Mouse (Mus musculus): Measurements from ENCODE around the gene Scube1. TPM values are rescaled to one million over a fixed set of nuclear protein-coding genes. Genes with fewer than 3 reads are reported as not detected.
A peak's percentile ranks its signal among the peaks of the same experiment; 100 is the strongest.

Scube1 gene
- total RNA-seq, 2 experiments from 2014 or later: not detected

DNA sequence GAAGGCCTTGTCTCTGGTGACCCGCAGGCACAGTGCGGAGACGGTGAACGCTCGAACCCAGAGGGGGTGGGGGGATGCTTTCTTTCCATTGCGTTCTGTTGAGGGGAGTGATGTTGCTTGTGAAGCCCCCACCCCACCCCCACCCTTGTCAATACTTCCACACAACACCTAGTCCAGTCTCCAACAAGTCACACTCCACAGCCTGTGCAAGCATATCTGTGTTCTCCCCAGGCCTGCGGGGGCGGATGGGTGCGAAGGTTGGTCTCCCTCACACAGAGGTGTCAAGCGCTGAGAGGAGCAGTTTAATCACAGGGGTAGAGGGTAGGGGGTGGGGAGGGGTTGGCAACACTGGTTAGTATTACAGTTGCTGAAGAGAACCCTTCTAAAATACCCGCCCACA is 118.6 kb downstream of the Scube1 start:
- ATAC-seq (replicated peaks; ENCODE audit: low FRiP score, low TSS enrichment, poor library complexity, severe bottlenecking): no peak

DNA sequence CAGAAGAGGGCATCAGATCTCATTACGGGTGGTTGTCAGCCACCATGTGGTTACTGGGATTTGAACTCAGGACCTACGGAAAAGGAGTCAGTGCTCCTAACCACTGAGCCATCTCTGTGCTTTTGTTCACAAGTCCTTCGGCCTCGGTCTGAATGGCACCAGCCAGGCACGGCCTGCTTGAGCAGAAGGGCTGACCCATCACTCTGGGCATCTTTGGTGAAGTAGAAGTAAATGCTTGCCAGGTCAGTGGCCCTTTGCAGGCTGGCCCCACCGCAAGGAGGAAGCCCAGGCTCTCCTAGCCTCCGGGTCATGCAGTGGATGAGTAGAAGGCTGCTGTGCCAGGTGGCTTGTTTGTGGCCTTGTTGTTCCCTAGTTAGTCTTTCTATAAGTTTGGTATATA is 121.4 kb downstream of the Scube1 start:
- ATAC-seq (replicated peaks; ENCODE audit: low FRiP score, low TSS enrichment, poor library complexity, severe bottlenecking): no peak

GRCm38 (mm10) chr15:83603046-83603396 is 121.8 kb downstream of the Scube1 start:
- no peak for ATAC-seq (replicated peaks; ENCODE audit: low FRiP score, low TSS enrichment, poor library complexity, severe bottlenecking)

- ATAC-seq (replicated peaks; ENCODE audit: low FRiP score, low TSS enrichment, poor library complexity, severe bottlenecking): 0 out of 2 replicates have a peak, but pooled peaks have one; percentile 23
Measured at GRCm38 (mm10) chr15:83602372-83603045, 122.3 kb downstream of the Scube1 start.

DNA sequence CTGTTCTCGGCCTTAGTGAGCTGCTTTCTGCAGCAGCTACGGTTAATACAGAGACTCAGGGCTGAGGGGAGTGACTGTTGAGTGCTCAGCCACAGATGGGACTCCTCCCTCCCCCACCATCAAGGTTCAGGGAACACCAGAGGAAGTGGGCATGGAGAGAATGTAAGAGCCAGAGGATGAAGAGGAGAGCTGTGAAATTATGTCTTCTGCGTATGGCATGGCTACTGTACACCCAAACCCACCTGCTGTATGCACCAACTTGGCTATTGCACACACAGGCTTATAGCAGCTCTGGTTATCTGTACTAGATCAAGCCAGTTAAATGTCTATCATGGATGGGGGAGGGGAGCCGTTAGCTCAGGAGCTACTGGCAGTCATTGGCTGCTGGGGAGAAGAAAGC is 123.6 kb downstream of the Scube1 start:
- ATAC-seq (replicated peaks; ENCODE audit: low FRiP score, low TSS enrichment, poor library complexity, severe bottlenecking): peak; percentile 29; the same call in 1 of the 2 replicates

- no peak for ATAC-seq (replicated peaks; ENCODE audit: low FRiP score, low TSS enrichment, poor library complexity, severe bottlenecking)
Measured at GRCm38 (mm10) chr15:83596833-83597232, 128.0 kb downstream of the Scube1 start.

GRCm38 (mm10) chr15:83595364-83595711 is 129.5 kb downstream of the Scube1 start:
- ATAC-seq (replicated peaks; ENCODE audit: low FRiP score, low TSS enrichment, poor library complexity, severe bottlenecking): no peak

- peak; percentile 48 for ATAC-seq (replicated peaks; ENCODE audit: low FRiP score, low TSS enrichment, poor library complexity, severe bottlenecking)
Measured at GRCm38 (mm10) chr15:83594513-83595363, 130.1 kb downstream of the Scube1 start, which contains the start of gene Ttll12. Gene Ttll12 (minus strand): TSS chr15:83595157.

GRCm38 (mm10) chr15:83593702-83594512 is 130.9 kb downstream of the Scube1 start:
- peak; percentile 72 for ATAC-seq (replicated peaks; ENCODE audit: low FRiP score, low TSS enrichment, poor library complexity, severe bottlenecking)

GRCm38 (mm10) chr15:83593189-83593585 is 131.6 kb downstream of the Scube1 start:
- ATAC-seq (replicated peaks; ENCODE audit: low FRiP score, low TSS enrichment, poor library complexity, severe bottlenecking): no peak

DNA sequence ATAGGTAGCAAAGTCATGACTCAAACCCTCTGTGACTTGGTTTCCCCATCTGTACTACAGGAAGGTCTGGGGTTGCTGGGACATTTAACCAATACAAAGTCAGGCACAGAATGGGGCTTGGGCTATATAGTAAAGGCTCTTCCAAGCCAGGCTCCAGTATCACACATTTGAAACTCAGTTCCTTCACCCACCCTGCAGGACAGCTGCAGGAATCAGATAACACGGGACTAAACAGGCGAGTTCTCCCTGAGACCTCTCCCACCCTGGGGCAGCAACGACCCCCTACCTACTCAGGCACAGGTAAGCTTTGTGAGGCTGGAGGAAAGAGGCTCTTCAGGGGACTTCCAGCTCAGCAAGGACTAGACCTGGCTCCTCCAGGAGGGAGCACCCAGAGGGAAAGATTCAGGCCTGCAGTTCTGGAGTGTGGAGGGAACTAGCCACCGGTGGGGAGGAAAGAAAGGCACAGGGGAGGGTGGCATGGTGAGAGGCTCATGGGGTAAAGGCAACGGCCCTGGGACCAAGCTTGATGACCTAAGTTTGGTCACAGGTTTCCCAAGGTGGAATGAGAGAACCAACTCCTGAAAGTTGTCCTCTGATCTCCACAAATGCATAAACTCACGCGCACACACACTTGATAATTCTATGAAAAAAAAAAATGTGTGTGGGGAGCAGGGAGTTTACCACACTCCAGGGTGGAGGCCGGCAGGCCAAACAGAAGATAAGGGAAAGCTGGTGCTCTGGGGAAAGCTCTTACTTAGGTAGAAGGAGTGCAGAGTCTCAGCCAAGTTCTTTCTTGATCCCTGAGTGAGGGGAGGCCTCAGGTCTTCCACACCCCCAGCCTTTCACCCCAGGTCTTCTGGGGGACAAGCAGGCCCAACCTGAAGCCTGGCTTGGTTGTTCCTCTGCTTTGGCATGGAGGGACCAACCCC is 132.3 kb downstream of the Scube1 start:
- ATAC-seq (replicated peaks; ENCODE audit: low FRiP score, low TSS enrichment, poor library complexity, severe bottlenecking): peak; percentile 59

DNA sequence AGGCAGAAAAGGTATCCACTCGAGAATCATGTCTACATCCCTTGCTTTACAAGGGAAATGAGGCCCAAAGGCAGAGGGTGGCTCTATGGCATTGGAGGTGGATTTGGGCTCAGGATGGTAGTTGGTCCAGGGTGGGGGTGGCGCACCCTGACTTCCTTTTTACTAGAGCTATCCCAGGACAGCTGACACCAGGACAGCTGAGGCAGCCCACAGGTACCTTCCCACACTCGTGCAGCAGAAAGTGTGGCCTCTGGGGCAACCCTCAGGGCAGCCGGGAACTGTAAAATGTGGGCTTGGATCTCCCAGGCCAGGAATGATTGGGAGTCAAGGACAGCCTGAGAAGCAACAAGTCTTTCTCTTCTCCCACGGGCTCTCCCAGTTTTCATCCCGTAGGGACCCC is 133.1 kb downstream of the Scube1 start:
- no peak for ATAC-seq (replicated peaks; ENCODE audit: low FRiP score, low TSS enrichment, poor library complexity, severe bottlenecking)

GRCm38 (mm10) chr15:83590841-83591240 is 134.0 kb downstream of the Scube1 start:
- ATAC-seq (replicated peaks; ENCODE audit: low FRiP score, low TSS enrichment, poor library complexity, severe bottlenecking): no peak

DNA sequence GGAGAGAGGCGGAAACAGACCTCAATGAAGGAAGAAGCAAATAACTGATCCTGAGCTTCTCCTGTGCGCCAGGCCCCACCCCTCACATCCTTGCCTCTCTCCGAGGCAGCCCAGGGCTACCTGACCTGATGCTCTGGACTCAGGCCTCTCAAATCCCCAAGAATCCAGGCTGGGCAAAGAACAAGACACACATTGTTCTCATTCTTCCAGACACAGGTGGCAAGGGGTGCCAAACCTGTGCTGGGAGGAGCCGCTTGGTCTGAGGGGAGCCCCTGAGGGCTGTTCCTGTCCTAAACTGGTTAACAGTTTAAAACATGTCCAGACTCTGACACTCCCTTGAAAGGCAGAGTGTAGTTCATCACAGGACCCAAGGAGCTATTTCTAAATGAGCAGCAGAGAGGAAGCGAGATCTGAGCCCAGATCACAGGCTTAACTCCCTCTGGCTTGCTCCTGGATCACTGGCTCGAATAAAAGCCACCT is 140.0 kb downstream of the Scube1 start:
- ATAC-seq (replicated peaks; ENCODE audit: low FRiP score, low TSS enrichment, poor library complexity, severe bottlenecking): no peak

DNA sequence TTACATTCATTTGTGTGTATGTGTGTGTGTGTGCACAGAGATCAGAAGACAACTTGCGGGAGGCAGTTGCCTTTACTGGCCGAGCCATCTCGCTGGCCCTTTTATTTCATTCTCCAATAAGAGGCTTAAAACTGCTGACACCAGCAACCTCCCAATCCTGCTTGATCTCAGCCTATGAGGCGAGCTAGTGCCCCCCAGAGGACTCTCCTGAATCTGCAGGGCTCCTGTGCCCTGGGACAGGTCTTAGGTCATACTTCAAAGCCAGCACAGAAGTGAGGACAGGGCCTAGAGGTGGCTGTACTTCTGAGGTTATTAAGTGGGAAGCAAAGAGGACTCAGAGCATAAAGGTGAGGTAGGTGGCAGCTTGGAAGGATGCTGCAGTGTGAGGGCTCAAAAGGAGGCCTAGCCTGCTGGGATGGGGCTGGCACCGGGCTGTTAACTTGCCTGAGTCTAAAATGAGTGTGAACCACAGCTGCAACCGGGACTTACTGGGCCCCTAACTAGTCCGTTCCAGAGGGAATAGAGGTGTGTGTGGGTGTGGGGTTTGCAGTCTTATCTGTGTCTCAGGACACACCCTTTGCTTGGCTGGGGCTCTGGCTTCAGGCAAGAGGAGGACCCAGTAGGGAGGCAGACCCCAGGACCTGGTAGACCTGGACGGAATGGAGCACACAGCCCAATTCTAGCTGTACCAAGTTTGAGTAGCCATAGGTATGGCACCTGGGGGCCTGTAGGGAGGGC is 141.2 kb downstream of the Scube1 start:
- peak; percentile 67 for ATAC-seq (replicated peaks; ENCODE audit: low FRiP score, low TSS enrichment, poor library complexity, severe bottlenecking)

- no peak for ATAC-seq (replicated peaks; ENCODE audit: low FRiP score, low TSS enrichment, poor library complexity, severe bottlenecking)
Measured at GRCm38 (mm10) chr15:83582931-83583330, 141.9 kb downstream of the Scube1 start.

DNA sequence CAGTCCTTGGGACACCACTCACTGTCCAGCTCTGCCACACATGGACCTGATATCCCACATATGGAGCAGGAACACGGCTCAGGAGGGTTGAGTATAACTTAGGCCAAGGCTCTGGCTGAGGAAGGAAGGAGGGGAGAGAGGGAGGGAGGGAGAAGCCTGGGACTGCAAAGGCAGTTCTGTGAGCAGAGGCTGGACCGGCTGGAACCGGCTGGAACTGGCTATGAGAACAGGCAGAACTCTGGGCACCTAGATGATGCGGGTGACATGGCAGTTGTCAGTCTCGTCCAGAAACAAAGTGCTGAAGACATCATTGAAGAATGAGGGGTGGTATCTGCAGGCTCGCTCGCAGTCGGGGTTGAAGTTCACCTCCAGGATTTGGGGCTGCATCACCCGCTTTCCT is 148.2 kb downstream of the Scube1 start:
- no peak for ATAC-seq (replicated peaks; ENCODE audit: low FRiP score, low TSS enrichment, poor library complexity, severe bottlenecking)

DNA sequence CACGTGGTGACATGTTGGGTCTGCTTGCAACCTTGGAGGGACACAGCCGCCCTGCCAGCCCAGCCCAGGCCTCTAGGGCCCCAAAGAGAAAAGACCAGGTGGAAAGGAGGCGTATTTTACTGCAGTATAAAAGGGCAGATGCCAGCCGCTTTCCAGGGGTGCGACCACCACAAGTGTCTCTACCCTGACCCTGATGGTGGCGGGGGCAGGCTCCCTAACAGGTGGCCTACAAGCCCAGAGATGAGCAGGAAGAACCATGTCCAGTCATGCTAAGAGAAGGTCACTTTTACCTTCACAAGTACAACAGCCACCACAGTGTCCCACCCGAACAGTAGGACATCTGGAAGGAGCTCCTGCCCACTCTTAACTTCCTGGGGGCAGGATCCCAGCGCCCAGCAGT is 149.3 kb downstream of the Scube1 start:
- no peak for ATAC-seq (replicated peaks; ENCODE audit: low FRiP score, low TSS enrichment, poor library complexity, severe bottlenecking)

All from megakaryocyte-erythroid progenitor cell, adult 5-6 weeks (primary cell).